Mouse (Mus musculus): ENCODE measurements around the gene Smim14. TPM values are rescaled to one million over a fixed set of nuclear protein-coding genes. Genes with fewer than 3 reads are reported as not detected.

Gene Smim14
- total and polyA plus RNA-seq, 2 experiments from 2014 or later, result 153 to 200 TPM

DNA sequence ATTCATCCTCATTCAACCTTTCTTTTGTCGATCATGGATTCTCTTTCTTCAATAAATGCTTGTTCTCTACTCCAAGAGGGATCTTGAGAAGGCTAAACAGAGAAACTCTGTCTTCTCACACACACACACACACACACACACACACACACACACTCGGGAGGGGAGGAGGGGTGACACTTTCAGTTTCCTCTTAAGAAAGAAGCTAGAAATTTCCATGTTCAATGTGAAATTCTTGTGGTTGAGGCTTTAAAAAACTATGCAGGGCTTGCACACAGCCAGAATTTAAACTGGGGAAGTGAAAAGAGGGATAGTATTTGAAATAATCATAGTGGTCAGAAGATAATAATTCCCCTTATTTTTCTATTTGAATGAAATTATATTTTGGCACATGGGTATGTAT, 61.2 kb downstream of the Smim14 start:
- ATAC-seq (no peak), DNase-seq (ENCODE audit: low spot score) (no peak)
- no peaks in the 10 kb centered on the region for H3K36me3 ChIP-seq (ENCODE audit: insufficient read depth, low read length)
- H3K27me3 ChIP-seq (ENCODE audit: insufficient read depth, low read length), result no peaks in the 10 kb centered on the region
- no peak overlapping the region for H3K9ac ChIP-seq (replicated peaks; ENCODE audit: low read length)
- 85% methylated on average over 2 of the region's 2 CpGs for WGBS
- TF ChIP-seq CTCF (IDR thresholded peaks at IDR 0.05; ENCODE audit: low read depth), result no peak
- no peak overlapping the region for H3K4me3 ChIP-seq (ENCODE audit: low read length)
- H3K27ac ChIP-seq, result no peak overlapping the region
- no peak overlapping the region for H3K4me2 ChIP-seq (ENCODE audit: low read depth, low read length)
- no peaks in the 10 kb centered on the region for H3K4me1 ChIP-seq (ENCODE audit: insufficient read depth, low read length)
- no peaks in the 10 kb centered on the region for H3K9me3 ChIP-seq (ENCODE audit: low read length)

DNA sequence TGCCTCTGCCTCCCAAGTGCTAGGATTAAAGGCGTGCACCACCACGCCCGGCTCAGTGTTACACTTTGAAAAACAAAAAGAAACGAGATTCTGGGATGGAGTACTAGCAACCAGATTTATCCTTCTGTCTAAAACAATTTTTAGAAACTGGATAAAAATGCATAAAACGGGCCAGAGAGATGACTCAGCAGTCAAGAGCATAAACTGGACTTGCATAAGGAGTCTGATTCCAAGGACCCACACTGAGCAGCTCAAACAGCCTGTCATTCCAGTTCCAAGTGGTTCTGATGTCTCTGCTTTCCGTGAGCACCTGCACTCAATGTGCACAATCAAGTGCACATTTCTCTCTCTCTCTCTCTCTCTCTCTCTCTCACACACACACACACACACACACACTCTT, 67.2 kb downstream of the Smim14 start:
- H3K4me1 ChIP-seq (ENCODE audit: insufficient read depth, low read length), result no peaks in the 10 kb centered on the region

DNA sequence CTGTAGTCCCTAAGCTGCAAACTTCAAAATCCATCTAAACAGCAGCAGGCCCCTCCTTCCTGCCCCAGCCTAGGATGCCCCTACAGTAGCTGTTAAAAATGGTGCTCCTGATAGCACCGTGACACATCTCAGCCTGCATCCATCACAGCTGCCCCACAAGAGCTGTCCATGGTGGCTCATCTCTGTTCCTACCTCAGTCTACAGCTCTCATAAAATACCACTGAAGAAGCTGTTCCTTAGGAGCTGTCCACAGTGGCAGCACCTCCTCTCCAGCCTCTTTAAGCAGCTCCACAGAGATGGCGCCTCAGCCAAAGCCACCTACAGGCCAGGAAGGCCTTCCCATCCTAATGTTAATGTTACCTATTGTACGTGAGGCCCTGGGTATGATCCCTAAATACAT, 70.1 kb downstream of the Smim14 start:
- Histone ChIP-seq H3K4me2 (ENCODE audit: low read depth, low read length) (no peak overlapping the region), H3K4me1 (ENCODE audit: insufficient read depth, low read length) (no peaks in the 10 kb centered on the region), H3K4me3 (ENCODE audit: low read length) (no peak overlapping the region), H3K9me3 (ENCODE audit: low read length) (no peaks in the 10 kb centered on the region), H3K9ac (replicated peaks; ENCODE audit: low read length) (no peak overlapping the region), H3K36me3 (ENCODE audit: insufficient read depth, low read length) (peaks cover 26% of the 10 kb centered on the region), H3K27me3 (ENCODE audit: insufficient read depth, low read length) (no peaks in the 10 kb centered on the region), H3K27ac (no peak overlapping the region)
- no peak for DNase-seq (ENCODE audit: low spot score)
- no peak for ATAC-seq
- WGBS, result 78% methylated on average over 3 of the region's 3 CpGs
- no peak for TF ChIP-seq CTCF (IDR thresholded peaks at IDR 0.05; ENCODE audit: low read depth)

More for the DNA sequence above, 67.2 kb downstream of the Smim14 start:
- ATAC-seq, result no peak
- no peak for TF ChIP-seq CTCF (IDR thresholded peaks at IDR 0.05; ENCODE audit: low read depth)
- no peak overlapping the region for H3K4me2 ChIP-seq (ENCODE audit: low read depth, low read length)
- H3K36me3 ChIP-seq (ENCODE audit: insufficient read depth, low read length), result peaks cover 25% of the 10 kb centered on the region
- no peak overlapping the region for H3K9ac ChIP-seq (replicated peaks; ENCODE audit: low read length)
- DNase-seq (ENCODE audit: low spot score), result no peak
- WGBS, result 86% methylated on average over 6 of the region's 6 CpGs
- no peak overlapping the region for H3K4me3 ChIP-seq (ENCODE audit: low read length)
- no peak overlapping the region for H3K27ac ChIP-seq
- H3K9me3 ChIP-seq (ENCODE audit: low read length), result no peaks in the 10 kb centered on the region
- H3K27me3 ChIP-seq (ENCODE audit: insufficient read depth, low read length), result no peaks in the 10 kb centered on the region

DNA sequence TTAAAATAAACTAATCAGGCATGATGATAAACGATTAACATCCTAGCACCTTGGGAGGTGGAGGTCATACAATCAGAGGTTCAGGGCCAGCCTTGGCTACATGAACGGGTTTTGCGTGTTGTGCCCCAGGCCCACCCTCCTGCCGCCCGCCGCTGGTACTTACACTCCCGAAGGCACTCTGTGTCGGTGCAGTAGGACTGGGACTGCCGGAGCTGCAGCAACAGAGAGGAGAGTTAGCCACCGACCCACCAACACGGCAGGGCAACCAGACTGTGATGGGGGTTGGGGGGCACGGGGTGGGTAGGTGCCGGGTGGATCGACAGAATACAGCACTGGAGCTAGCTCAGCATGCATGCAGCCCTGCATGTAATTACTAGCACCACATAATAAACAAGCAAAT, 76.6 kb downstream of the Smim14 start:
- H3K9ac ChIP-seq (replicated peaks; ENCODE audit: low read length), result no peak overlapping the region
- ATAC-seq, result no peak
- H3K27me3 ChIP-seq (ENCODE audit: insufficient read depth, low read length), result no peaks in the 10 kb centered on the region
- no peak overlapping the region for H3K27ac ChIP-seq
- H3K4me3 ChIP-seq (ENCODE audit: low read length), result no peak overlapping the region
- no peak for DNase-seq (ENCODE audit: low spot score)
- no peaks in the 10 kb centered on the region for H3K9me3 ChIP-seq (ENCODE audit: low read length)
- no peaks in the 10 kb centered on the region for H3K4me1 ChIP-seq (ENCODE audit: insufficient read depth, low read length)
- H3K4me2 ChIP-seq (ENCODE audit: low read depth, low read length), result no peak overlapping the region
- TF ChIP-seq CTCF (IDR thresholded peaks at IDR 0.05; ENCODE audit: low read depth), result no peak
- WGBS, result 87% methylated on average over 14 of the region's 14 CpGs
- peaks cover 16% of the 10 kb centered on the region; the same call in 1 of the 2 replicates for H3K36me3 ChIP-seq (ENCODE audit: insufficient read depth, low read length)

DNA sequence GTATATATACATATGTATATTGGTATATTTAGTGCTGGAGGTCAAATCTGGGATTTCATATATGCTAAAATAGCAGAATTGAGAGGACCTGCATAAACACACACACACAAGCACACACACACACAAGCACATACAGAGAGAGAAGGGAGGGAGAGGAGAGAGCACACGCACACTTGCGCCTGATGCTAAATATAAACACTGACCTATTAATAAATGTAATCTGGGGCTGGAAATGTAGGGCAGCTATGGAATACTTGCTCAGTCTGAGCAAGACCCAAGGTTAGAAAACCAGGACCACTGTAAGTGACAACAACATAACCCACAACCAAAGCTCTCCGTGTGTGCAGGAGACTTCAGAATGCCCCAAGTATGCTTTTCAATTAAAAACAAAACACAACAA, 77.5 kb downstream of the Smim14 start:
- no peaks in the 10 kb centered on the region for H3K27me3 ChIP-seq (ENCODE audit: insufficient read depth, low read length)
- ATAC-seq (no peak; the same call in 1 of the 2 replicates), DNase-seq (ENCODE audit: low spot score) (no peak)
- no peak overlapping the region for H3K27ac ChIP-seq
- WGBS, result 82% methylated on average over 3 of the region's 3 CpGs
- H3K4me1 ChIP-seq (ENCODE audit: insufficient read depth, low read length), result no peaks in the 10 kb centered on the region
- H3K36me3 ChIP-seq (ENCODE audit: insufficient read depth, low read length), result peaks cover 9% of the 10 kb centered on the region; the same call in 1 of the 2 replicates
- no peak overlapping the region for H3K4me3 ChIP-seq (ENCODE audit: low read length)
- no peaks in the 10 kb centered on the region for H3K9me3 ChIP-seq (ENCODE audit: low read length)
- no peak overlapping the region for H3K4me2 ChIP-seq (ENCODE audit: low read depth, low read length)
- no peak for TF ChIP-seq CTCF (IDR thresholded peaks at IDR 0.05; ENCODE audit: low read depth)
- no peak overlapping the region for H3K9ac ChIP-seq (replicated peaks; ENCODE audit: low read length)

DNA sequence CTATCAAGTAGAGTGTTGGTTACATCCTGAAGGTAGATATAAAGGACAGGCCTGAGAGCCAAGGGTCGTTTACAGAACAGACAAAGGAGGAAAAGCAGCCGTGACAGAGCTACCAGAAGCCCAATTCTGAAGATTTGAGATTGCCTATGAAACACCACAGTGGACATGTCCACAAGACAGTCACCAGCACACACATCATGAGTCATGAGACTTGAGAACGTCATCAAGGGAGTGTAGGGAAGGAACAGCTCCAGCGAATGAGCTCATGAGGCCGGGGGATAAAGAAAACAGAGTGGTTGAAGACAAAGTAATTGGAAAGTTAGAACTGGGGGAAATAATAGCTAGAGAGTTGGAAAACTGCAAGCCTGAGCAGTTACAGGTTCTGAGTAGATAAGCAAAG, 79.1 kb downstream of the Smim14 start:
- Histone ChIP-seq H3K9me3 (ENCODE audit: low read length) (no peaks in the 10 kb centered on the region), H3K4me1 (ENCODE audit: insufficient read depth, low read length) (no peaks in the 10 kb centered on the region), H3K27me3 (ENCODE audit: insufficient read depth, low read length) (no peaks in the 10 kb centered on the region), H3K9ac (replicated peaks; ENCODE audit: low read length) (no peak overlapping the region), H3K36me3 (ENCODE audit: insufficient read depth, low read length) (peaks cover 9% of the 10 kb centered on the region; the same call in 1 of the 2 replicates), H3K4me2 (ENCODE audit: low read depth, low read length) (no peak overlapping the region), H3K4me3 (ENCODE audit: low read length) (no peak overlapping the region), H3K27ac (no peak overlapping the region)
- no peak for TF ChIP-seq CTCF (IDR thresholded peaks at IDR 0.05; ENCODE audit: low read depth)
- 81% methylated on average over 5 of the region's 5 CpGs for WGBS
- DNase-seq (ENCODE audit: low spot score) (no peak), ATAC-seq (no peak)

DNA sequence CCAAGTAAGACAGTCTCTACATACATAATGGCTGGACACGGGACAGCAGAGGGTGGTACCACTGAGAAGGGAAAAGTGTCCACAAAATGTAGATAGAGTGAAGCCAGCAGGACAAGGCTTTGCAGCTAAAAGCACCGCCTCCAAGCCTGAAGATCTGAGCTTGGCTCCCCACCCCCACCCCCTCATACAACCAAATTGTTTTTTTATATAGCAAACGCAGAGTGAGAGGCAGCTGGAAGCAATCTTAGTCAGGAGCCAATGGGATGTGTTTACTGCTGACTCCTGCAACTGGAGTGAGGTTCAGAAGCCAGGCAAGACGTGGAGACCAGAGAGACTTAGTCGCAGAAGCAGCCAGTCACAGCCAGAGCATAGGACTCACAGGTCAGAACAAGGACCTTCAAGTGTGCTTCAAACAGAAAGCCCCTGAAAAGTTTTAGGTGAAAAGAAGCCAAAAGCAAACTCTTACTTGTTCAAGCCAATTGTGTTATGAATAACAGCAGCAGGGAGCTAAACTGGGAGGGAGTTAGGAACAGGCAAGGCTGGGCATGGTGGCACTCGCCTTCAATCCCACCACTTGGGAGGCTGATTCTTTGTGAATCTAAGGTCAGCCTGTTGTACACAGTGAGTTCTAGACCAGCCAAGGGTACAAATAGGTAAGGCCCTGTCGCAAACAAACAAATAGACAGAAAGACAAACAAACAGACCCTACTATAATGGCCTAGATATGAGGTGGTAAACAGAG, 79.7 kb downstream of the Smim14 start:
- no peak overlapping the region for H3K9ac ChIP-seq (replicated peaks; ENCODE audit: low read length)
- no peaks in the 10 kb centered on the region for H3K4me1 ChIP-seq (ENCODE audit: insufficient read depth, low read length)
- H3K4me3 ChIP-seq (ENCODE audit: low read length), result no peak overlapping the region
- no peaks in the 10 kb centered on the region for H3K9me3 ChIP-seq (ENCODE audit: low read length)
- TF ChIP-seq CTCF (IDR thresholded peaks at IDR 0.05; ENCODE audit: low read depth), result no peak
- 69% methylated on average over 7 of the region's 7 CpGs for WGBS
- H3K36me3 ChIP-seq (ENCODE audit: insufficient read depth, low read length), result peaks cover 9% of the 10 kb centered on the region; the same call in 1 of the 2 replicates
- H3K27ac ChIP-seq, result no peak overlapping the region
- no peak for ATAC-seq
- H3K4me2 ChIP-seq (ENCODE audit: low read depth, low read length), result no peak overlapping the region
- no peak for DNase-seq (ENCODE audit: low spot score)
- no peaks in the 10 kb centered on the region for H3K27me3 ChIP-seq (ENCODE audit: insufficient read depth, low read length)
